ENCODE assay signal across 26 mouse cellular contexts in the genomic region with DNA sequence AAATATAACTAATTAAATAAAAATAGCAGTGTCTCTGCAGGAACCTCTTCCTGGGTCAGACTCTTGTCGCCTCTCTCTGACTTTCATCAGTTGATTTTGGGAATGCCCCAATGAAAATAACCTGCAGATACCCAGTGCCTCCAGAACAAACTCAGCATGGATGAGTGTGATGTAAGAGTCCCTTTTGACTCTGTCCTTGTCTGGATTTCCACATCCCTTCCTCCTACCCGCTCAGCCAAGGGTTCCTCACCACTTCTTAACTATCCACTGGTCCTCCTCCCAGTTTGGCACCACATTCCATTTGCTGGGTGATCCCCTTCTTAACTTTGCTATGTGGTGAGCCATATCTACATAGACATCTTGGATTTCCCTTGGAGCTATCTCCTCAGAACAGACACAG. TPM values are rescaled to one million over a fixed set of nuclear protein-coding genes. Genes with fewer than 3 reads are reported as not detected.
A peak's percentile ranks its signal among the peaks of the same experiment; 100 is the strongest.
DNase-seq lines count a peak whose midpoint lies in the region; ATAC-seq and TF ChIP-seq lines count a peak whose summit lies in the region.
"Had no signal": no experiment of that assay in that cellular context is flagged by ENCODE, and none has a peak within 500 bp of the region (broad histone marks: within the 10 kb centered on the region; RNA-seq: fewer than 3 reads in every experiment).

No protein-coding gene starts in this region.

- ATAC-seq in liver, postnatal 0 days: no peak
- no peak for ATAC-seq in erythroid progenitor cell, adult 5-6 weeks (replicated peaks; ENCODE audit: low FRiP score, poor library complexity, severe bottlenecking)
- ATAC-seq: activated CD4-positive, CD25-positive, alpha-beta regulatory T cell, adult 4 months; forebrain, embryonic 14.5 days; forebrain, embryonic 16.5 days; Patski had no signal

- DNase-seq in liver, adult 2 months (ENCODE audit: extremely low read depth, low read depth, low spot score): peak; percentile 18
- no peak for DNase-seq in liver, postnatal 0 days
- no peak for DNase-seq in MEL (ENCODE audit: low read depth, low spot score)
- DNase-seq in fat pad, adult 2 months (ENCODE audit: extremely low read depth, low read depth, low spot score): peak; percentile 68
- no peak for DNase-seq in left cerebral cortex, adult 2 months (ENCODE audit: extremely low spot score in 1 of 2, low spot score in 2 of 2)
- DNase-seq: adrenal gland, adult 8-10 months; adrenal gland, postnatal 14 days; adrenal gland, postnatal 36 days; cerebellum, adult 11 months; cerebellum, adult 18-20 months; cerebellum, adult 8-10 months; cerebellum, adult 9-11 months; cerebellum, postnatal 14 days; cerebellum, postnatal 36 days; embryo, embryonic 11 days had no signal

- H3K27ac ChIP-seq in liver, adult 2 months (replicated peaks; ENCODE audit: insufficient read depth, low read depth, low read length): no peak overlapping the region
- H3K27ac ChIP-seq in liver, postnatal 0 days (ENCODE audit: low read depth): no peak overlapping the region
- no peak overlapping the region for H3K27ac ChIP-seq in MEL (ENCODE audit: control insufficient read depth, low read depth, low read length)
- no peak overlapping the region for H3K27ac ChIP-seq in left cerebral cortex, adult 2 months
- H3K27ac ChIP-seq: embryonic facial prominence, embryonic 13.5 days; embryonic facial prominence, embryonic 15.5 days; forebrain, embryonic 10.5 days; forebrain, embryonic 12.5 days had no signal

- no peak overlapping the region for H3K4me2 ChIP-seq in liver, postnatal 0 days (ENCODE audit: low read depth, low read length)
- H3K4me2 ChIP-seq: embryonic facial prominence, embryonic 13.5 days; embryonic facial prominence, embryonic 15.5 days; forebrain, embryonic 12.5 days had no signal

- no peak overlapping the region for H3K4me3 ChIP-seq in liver, adult 2 months (ENCODE audit: insufficient read depth, low read depth, low read length)
- H3K4me3 ChIP-seq in liver, postnatal 0 days (ENCODE audit: low read depth, low read length): no peak overlapping the region
- no peak overlapping the region for H3K4me3 ChIP-seq in MEL (ENCODE audit: control insufficient read depth in 1 of 2, insufficient read depth in 1 of 2, low read depth in 2 of 2, low read length in 2 of 2)
- no peak overlapping the region for H3K4me3 ChIP-seq in left cerebral cortex, adult 2 months
- H3K4me3 ChIP-seq: embryonic facial prominence, embryonic 13.5 days; embryonic facial prominence, embryonic 15.5 days; erythroblast, embryonic 14.5 days; forebrain, embryonic 10.5 days; forebrain, embryonic 12.5 days had no signal

- TF ChIP-seq EP300 in liver, postnatal 0 days (IDR thresholded peaks at IDR 0.05; ENCODE audit: low read depth): no peak
- no peak for TF ChIP-seq EP300 in MEL (IDR thresholded peaks at IDR 0.05; ENCODE audit: low read depth in 1 of 2, low read length in 2 of 2)

- no peak for TF ChIP-seq POLR2A in liver, adult 2 months (IDR thresholded peaks at IDR 0.05; ENCODE audit: extremely low read depth, insufficient read depth, low read length)
- no peak for TF ChIP-seq POLR2A in MEL (IDR thresholded peaks at IDR 0.05; ENCODE audit: control insufficient read depth in 1 of 2, insufficient read depth in 1 of 2, low read depth in 1 of 2, low read length in 2 of 2, poor library complexity in 1 of 2)

- no peaks in the 10 kb centered on the region for H3K79me2 ChIP-seq in liver, adult 2 months (ENCODE audit: control insufficient read depth, insufficient read depth, low read length)
- no peaks in the 10 kb centered on the region for H3K79me2 ChIP-seq in MEL (ENCODE audit: control insufficient read depth, insufficient read depth, low read length, poor library complexity)

- no peaks in the 10 kb centered on the region; the same call in 1 of the 2 replicates for H3K27me3 ChIP-seq in liver, adult 2 months (ENCODE audit: control insufficient read depth, insufficient read depth, low read length)
- H3K27me3 ChIP-seq in liver, postnatal 0 days (ENCODE audit: insufficient read depth, low read length): no peaks in the 10 kb centered on the region
- H3K27me3 ChIP-seq in MEL (ENCODE audit: control insufficient read depth in 1 of 2, insufficient read depth in 2 of 2, low read length in 2 of 2): no peaks in the 10 kb centered on the region
- H3K27me3 ChIP-seq: embryonic facial prominence, embryonic 13.5 days; embryonic facial prominence, embryonic 15.5 days; forebrain, embryonic 12.5 days; Patski had no signal

- 34% methylated on average over 2 of the region's 2 CpGs for WGBS in liver, adult 2 months
- WGBS in liver, postnatal 0 days (ENCODE audit: insufficient replicate concordance): 74% methylated on average over 2 of the region's 2 CpGs

- no peak for TF ChIP-seq CTCF in liver, adult 2 months (IDR thresholded peaks at IDR 0.05; ENCODE audit: low read depth, low read length)
- TF ChIP-seq CTCF in liver, postnatal 0 days (IDR thresholded peaks at IDR 0.05; ENCODE audit: low read depth): no peak
- TF ChIP-seq CTCF in MEL (IDR thresholded peaks at IDR 0.05 in 2 of 3, conservative IDR thresholded peaks at IDR 0.05 in 1 of 3; ENCODE audit: control insufficient read depth in 1 of 3, insufficient read depth in 1 of 3, low read depth in 2 of 3, low read length in 3 of 3, poor library complexity in 1 of 3, severe bottlenecking in 1 of 3): no peak
- TF ChIP-seq CTCF in left cerebral cortex, adult 2 months (IDR thresholded peaks at IDR 0.05): no peak

- no peak overlapping the region for H3K9ac ChIP-seq in liver, adult 2 months (ENCODE audit: low read depth, low read length)
- no peak overlapping the region for H3K9ac ChIP-seq in liver, postnatal 0 days (replicated peaks)
- no peak overlapping the region for H3K9ac ChIP-seq in MEL (ENCODE audit: control insufficient read depth, low read depth, low read length, poor library complexity, severe bottlenecking)
- H3K9ac ChIP-seq: embryonic facial prominence, embryonic 13.5 days; embryonic facial prominence, embryonic 15.5 days; forebrain, embryonic 12.5 days had no signal

- TF ChIP-seq RAD21 in MEL (IDR thresholded peaks at IDR 0.05; ENCODE audit: low read depth, low read length): no peak

- no peaks in the 10 kb centered on the region for H3K9me3 ChIP-seq in liver, postnatal 0 days (ENCODE audit: low read length)
- no peaks in the 10 kb centered on the region for H3K9me3 ChIP-seq in MEL (replicated peaks; ENCODE audit: insufficient read depth, low read length)
- H3K9me3 ChIP-seq: embryonic facial prominence, embryonic 13.5 days; embryonic facial prominence, embryonic 15.5 days; forebrain, embryonic 10.5 days; forebrain, embryonic 12.5 days had no signal

- no peaks in the 10 kb centered on the region for H3K4me1 ChIP-seq in liver, adult 2 months (ENCODE audit: control insufficient read depth, insufficient read depth, low read length)
- peaks cover 8% of the 10 kb centered on the region; the same call in 1 of the 2 replicates for H3K4me1 ChIP-seq in liver, postnatal 0 days (ENCODE audit: insufficient read depth)
- peaks cover 12 to 13% of the 10 kb centered on the region in 2 experiments; a peak in 3 of 4 replicates for H3K4me1 ChIP-seq in MEL (ENCODE audit: control insufficient read depth in 1 of 2, insufficient read depth in 2 of 2, low read length in 2 of 2)
- H3K4me1 ChIP-seq: embryonic facial prominence, embryonic 15.5 days; forebrain, embryonic 10.5 days had no signal

- H3K36me3 ChIP-seq in liver, adult 2 months (ENCODE audit: control insufficient read depth, insufficient read depth, low read length): no peaks in the 10 kb centered on the region
- no peaks in the 10 kb centered on the region for H3K36me3 ChIP-seq in liver, postnatal 0 days (replicated peaks; ENCODE audit: insufficient read depth, low read length)
- H3K36me3 ChIP-seq in MEL (ENCODE audit: control insufficient read depth in 1 of 2, insufficient read depth in 2 of 2, low read length in 2 of 2): peaks cover 0 to 19% of the 10 kb centered on the region in 2 experiments; a peak in 2 of 4 replicates
- H3K36me3 ChIP-seq: embryonic facial prominence, embryonic 13.5 days; embryonic facial prominence, embryonic 15.5 days; forebrain, embryonic 10.5 days; forebrain, embryonic 12.5 days had no signal

- intact Hi-C loops in left cerebral cortex, adult 2 months (cut with DNase I): no loop called here

TF ChIP-seq in MEL, 35 proteins besides CTCF, POLR2A, EP300 and RAD21:
- TF ChIP-seq TAL1 (IDR thresholded peaks at IDR 0.05; ENCODE audit: low read length) (peak; percentile 28; the same call in 1 of the 2 replicates), NELFE (IDR thresholded peaks at IDR 0.05; ENCODE audit: low read depth, low read length) (no peak)

RNA-seq across cellular contexts. Expression of gene 4931440F15Rik, which starts 34.7 kb away (rescaled TPM):
- under 0.01 and 0.09 TPM in 2 replicates for total RNA-seq in liver, adult 2 months (2014; rRNA removed)
- not detected in 2 replicates for polyA plus RNA-seq in liver, adult 2 months (2012; rRNA removed)
- polyA plus RNA-seq in liver, postnatal 0 days (2015; fragmentation: Nextera tagmentation; extraction: Ambion mirVana): 0.33 TPM in 2 replicates
- 0.08 and 0.13 TPM in 2 replicates for total RNA-seq in MEL (2012; rRNA removed)
- under 1 TPM in 1 of 2 experiments, not detected in 1; 0.06 TPM for polyA plus RNA-seq in MEL (2012; ENCODE audit: insufficient read depth in 1 of 2, insufficient read length in 2 of 2, low read depth in 1 of 2, low replicate concordance in 2 of 2, missing spikeins in 1 of 2)
- not detected in 2 replicates for total RNA-seq in erythroid progenitor cell, adult 5-6 weeks (2015; ENCODE audit: low replicate concordance)
- total RNA-seq in erythroid progenitor cell, adult 5-6 weeks (2017; ENCODE audit: low replicate concordance): not detected in 2 replicates
- 1 to 10 TPM; 2.7 to 3.4 TPM for total RNA-seq in left cerebral cortex, adult 2 months (2021)
- polyA plus RNA-seq: activated CD4-positive, CD25-positive, alpha-beta regulatory T cell, adult 4 months; C2C12; erythroblast, embryonic 14.5 days; forebrain, embryonic 10.5 days had no signal

Comparison
In these comparisons a context has a peak if more than half of its experiments do, and no peak if none do; other contexts are left out.
1. DNase-seq: peak in liver, adult 2 months (single experiment) and fat pad, adult 2 months (single experiment); none in liver, postnatal 0 days (single experiment), MEL (single experiment) and left cerebral cortex, adult 2 months (0 of 2).